Mouse (Mus musculus) midbrain, postnatal 0 days (tissue): ENCODE results near the gene Rad51b. TPM values are rescaled to one million over a fixed set of nuclear protein-coding genes. Genes with fewer than 3 reads are reported as not detected.
"Not testable (repeated sequence)": the region's sequence is repeated elsewhere in the genome, so short reads cannot be mapped to it uniquely, and the experiment has no call there.

ENCODE experiments used
- ATAC-seq: fragments of 200-750 bp; cut with Nextera tagmentation; 2 replicates; pipeline ENCODE4 v1.8.0; 2017; ENCODE audit warnings: moderate number of reproducible peaks, mild to moderate bottlenecking, moderate TSS enrichment, moderate library complexity; ENCODE audit not compliant: low FRiP score
- DNase-seq: peaks from one replicate; pipeline ENCODE4 v3.0.0-alpha.2; 2015; ENCODE audit warnings: low spot score
- H3K27ac ChIP-seq: fragments of 300-500 bp; sonication (generic); 2 replicates; pipeline ENCODE4 v1.5.1; 2014; ENCODE audit warnings: low read depth, mild to moderate bottlenecking, low read length, mixed read lengths
- H3K27me3 ChIP-seq: fragments of 300-500 bp; sonication (generic); 2 replicates; pipeline ENCODE4 v1.6.1; 2014; ENCODE audit warnings: low read length, control low read depth, mixed read lengths; ENCODE audit not compliant: insufficient read depth
- H3K36me3 ChIP-seq: fragments of 300-500 bp; sonication (generic); 2 replicates; pipeline ENCODE4 v1.6.1; 2014; ENCODE audit warnings: low read length, control low read depth, mixed read lengths; ENCODE audit not compliant: insufficient read depth
- H3K4me1 ChIP-seq: fragments of 300-500 bp; sonication (generic); 2 replicates; pipeline ENCODE4 v1.6.1; 2014; ENCODE audit warnings: mild to moderate bottlenecking, control low read depth, antibody characterized with exemption, low read length, mixed read lengths; ENCODE audit not compliant: insufficient read depth
- H3K4me2 ChIP-seq: fragments of 300-500 bp; sonication (generic); 2 replicates; pipeline ENCODE4 v1.6.1; 2014; ENCODE audit warnings: low read depth, mild to moderate bottlenecking, low read length, mixed read lengths; ENCODE audit not compliant: poor library complexity, severe bottlenecking
- H3K4me3 ChIP-seq: fragments of 300-500 bp; sonication (generic); 2 replicates; pipeline ENCODE4 v1.5.1; 2014; ENCODE audit warnings: low read depth, mild to moderate bottlenecking, low read length, moderate library complexity
- H3K9ac ChIP-seq: fragments of 300-500 bp; sonication (generic); replicated peaks from 2 replicates; pipeline ENCODE4 v1.6.1; 2014; ENCODE audit warnings: mild to moderate bottlenecking, low read length, moderate library complexity, mixed read lengths; ENCODE audit not compliant: poor library complexity, severe bottlenecking
- H3K9me3 ChIP-seq: fragments of 300-500 bp; sonication (generic); 2 replicates; pipeline ENCODE4 v1.6.1; 2016; ENCODE audit warnings: low read length, control low read depth
- CTCF ChIP-seq: IDR thresholded peaks from 2 replicates; pipeline ENCODE4 v1.5.1; 2016; ENCODE audit warnings: antibody characterized with exemption, mild to moderate bottlenecking
- WGBS: fragments of 180-500 bp; shearing (Covaris S2); extraction: QIAGEN DNeasy Blood & Tissue Kit; methylation state at CpG from one replicate; pipeline ENCODE4 v1.1.7; 2014; 5-methylcytosine and 5-hydroxymethylcytosine counted together
- polyA plus RNA-seq: library from polyadenylated mRNA; unstranded; fragments of >200 nt; fragmentation: Nextera tagmentation; extraction: Ambion mirVana; gene quantifications from 2 replicates; pipeline ENCODE4 v1.2.1, GENCODE M21; 2015
- total RNA-seq: library from RNA; depleted of rRNA; stranded (reverse); fragments of >200 nt; gene quantifications from 2 replicates; pipeline ENCODE4 v1.2.3, GENCODE M21; 2014

Rad51b gene
- total and polyA plus RNA-seq, 2 experiments from 2014 or later, result 0.22 to 0.74 TPM

DNA sequence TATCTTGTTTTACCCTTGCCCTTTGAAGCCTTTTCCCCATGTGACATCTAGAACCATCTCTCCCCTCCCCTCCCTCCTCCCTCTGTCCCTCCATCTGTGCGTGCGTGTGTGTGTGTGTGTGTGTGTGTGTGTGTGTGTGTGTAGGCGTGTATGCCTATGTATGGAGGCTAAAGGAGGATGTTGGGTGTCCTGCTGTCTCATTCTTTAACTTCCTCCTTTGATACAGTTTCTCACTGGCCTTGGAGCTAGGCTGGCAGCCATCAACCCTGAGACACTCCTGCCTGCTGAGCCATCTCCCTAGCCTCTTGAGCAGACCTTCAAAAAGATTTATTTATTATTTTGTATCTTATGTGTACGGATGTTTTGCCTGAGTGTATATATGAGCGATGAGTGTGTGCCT, 23.8 kb downstream of the Rad51b start:
- no peaks in the 10 kb centered on the region for H3K36me3 ChIP-seq
- TF ChIP-seq CTCF, result no peak
- 79% methylated on average over 3 of the region's 5 CpGs for WGBS
- no peak overlapping the region for H3K27ac ChIP-seq
- DNase-seq (no peak), ATAC-seq (no peak)
- H3K27me3 ChIP-seq, result no peaks in the 10 kb centered on the region
- H3K9ac ChIP-seq, result no peak overlapping the region
- H3K4me3 ChIP-seq, result no peak overlapping the region
- no peaks in the 10 kb centered on the region for H3K9me3 ChIP-seq
- no peak overlapping the region for H3K4me2 ChIP-seq
- H3K4me1 ChIP-seq, result no peaks in the 10 kb centered on the region

DNA sequence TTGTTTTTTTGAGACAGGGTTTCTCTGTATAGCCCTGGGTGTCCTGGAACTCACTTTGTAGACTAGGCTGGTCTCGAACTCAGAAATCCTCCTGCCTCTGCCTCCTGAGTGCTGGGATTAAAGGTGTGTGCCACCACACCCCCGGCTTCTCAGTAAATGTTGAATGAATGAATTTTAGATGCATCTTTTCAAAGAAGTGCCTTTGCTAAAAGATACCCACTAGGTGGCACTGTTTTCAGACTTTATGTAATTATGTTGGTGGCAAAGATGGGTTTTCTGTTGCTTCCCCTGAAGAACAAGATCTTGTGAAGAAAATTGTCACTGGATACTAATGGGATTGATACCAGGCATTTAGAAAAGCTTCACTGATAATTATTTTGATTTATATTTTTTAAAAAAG, 25.5 kb downstream of the Rad51b start:
- H3K27me3 ChIP-seq, H3K4me2 ChIP-seq, H3K9ac ChIP-seq, H3K4me3 ChIP-seq, H3K4me1 ChIP-seq, H3K36me3 ChIP-seq, H3K27ac ChIP-seq, ATAC-seq, H3K9me3 ChIP-seq: not testable (repeated sequence)
- WGBS, result 71% methylated on average over 2 of the region's 2 CpGs
- DNase-seq, result peak; percentile 73
- TF ChIP-seq CTCF, result peak; percentile 72

DNA sequence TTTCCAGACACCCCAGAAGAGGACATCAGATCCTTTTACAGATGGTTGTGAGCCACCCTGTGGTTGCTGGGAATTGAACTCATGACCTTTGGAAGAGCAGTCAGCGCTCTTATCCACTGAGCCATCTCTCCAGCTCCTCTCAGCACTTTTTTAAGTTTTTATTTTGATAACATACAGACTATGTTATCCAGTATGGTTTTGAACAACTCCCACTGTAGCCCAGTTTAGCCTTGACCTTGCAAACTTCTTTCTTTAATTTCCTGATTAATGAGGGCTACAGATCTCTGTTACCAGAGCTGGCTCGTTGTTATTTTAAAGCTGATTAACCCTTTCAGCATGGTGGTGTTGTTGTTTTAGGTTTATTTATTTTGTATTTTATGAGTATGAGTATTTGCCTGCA, 29.2 kb downstream of the Rad51b start:
- Histone ChIP-seq H3K27me3 (no peaks in the 10 kb centered on the region), H3K9me3 (no peaks in the 10 kb centered on the region), H3K27ac (no peak overlapping the region), H3K4me3 (no peak overlapping the region), H3K4me1 (no peaks in the 10 kb centered on the region), H3K36me3 (no peaks in the 10 kb centered on the region), H3K4me2 (no peak overlapping the region), H3K9ac (no peak overlapping the region)
- ATAC-seq (no peak), DNase-seq (no peak)
- no peak for TF ChIP-seq CTCF
- 71% methylated on average over 2 of the region's 2 CpGs for WGBS

DNA sequence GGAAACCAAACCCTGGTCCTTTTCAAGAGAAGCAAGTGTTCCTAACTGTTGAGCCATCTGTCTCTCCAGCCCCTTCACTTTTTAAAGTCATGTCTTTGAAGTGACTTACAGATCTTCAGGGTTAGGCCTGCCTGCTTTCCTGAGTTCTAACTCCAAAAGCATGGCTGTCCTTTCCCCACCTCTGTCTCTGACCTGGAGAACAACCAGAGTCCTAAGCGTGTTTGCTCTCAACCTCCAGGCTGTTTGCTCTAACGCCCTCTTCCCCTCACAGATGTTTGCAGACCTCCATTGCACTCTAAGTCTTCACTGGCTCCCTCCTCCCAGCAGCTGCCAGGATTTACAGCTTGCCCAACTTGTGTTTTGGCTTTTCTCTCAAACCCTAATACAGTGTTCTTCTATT, 29.7 kb downstream of the Rad51b start:
- TF ChIP-seq CTCF, result no peak
- Histone ChIP-seq H3K36me3 (no peaks in the 10 kb centered on the region), H3K4me1 (no peaks in the 10 kb centered on the region), H3K4me3 (no peak overlapping the region), H3K9ac (no peak overlapping the region), H3K27ac (no peak overlapping the region), H3K4me2 (no peak overlapping the region), H3K9me3 (no peaks in the 10 kb centered on the region), H3K27me3 (no peaks in the 10 kb centered on the region)
- no peak for DNase-seq
- 80% methylated on average over 2 of the region's 2 CpGs for WGBS
- no peak for ATAC-seq

DNA sequence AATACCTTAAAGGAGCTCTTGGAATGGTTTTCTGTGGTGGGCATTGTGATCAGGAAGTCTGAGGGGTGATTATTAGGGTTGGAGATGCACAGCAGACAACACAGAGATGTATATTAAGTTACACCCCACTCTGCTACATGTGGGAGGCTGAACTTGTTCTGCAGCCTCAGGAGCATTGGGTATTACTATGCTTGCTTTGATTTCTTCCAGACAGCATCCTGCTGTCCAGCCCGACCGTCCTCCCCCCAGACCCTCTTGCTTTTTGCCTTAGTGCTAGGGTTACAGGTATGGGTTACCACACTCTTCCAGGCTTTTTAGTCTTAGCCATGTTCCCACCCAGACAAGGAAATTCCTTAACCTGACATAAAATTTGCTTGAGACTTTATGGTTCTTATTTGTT, 30.8 kb downstream of the Rad51b start:
- Histone ChIP-seq H3K4me3 (no peak overlapping the region), H3K4me2 (no peak overlapping the region), H3K9ac (no peak overlapping the region), H3K4me1 (no peaks in the 10 kb centered on the region), H3K27me3 (no peaks in the 10 kb centered on the region), H3K36me3 (no peaks in the 10 kb centered on the region), H3K27ac (no peak overlapping the region), H3K9me3 (no peaks in the 10 kb centered on the region)
- WGBS, result 94% methylated on average over 2 of the region's 2 CpGs
- ATAC-seq, result no peak
- no peak for TF ChIP-seq CTCF
- no peak for DNase-seq

DNA sequence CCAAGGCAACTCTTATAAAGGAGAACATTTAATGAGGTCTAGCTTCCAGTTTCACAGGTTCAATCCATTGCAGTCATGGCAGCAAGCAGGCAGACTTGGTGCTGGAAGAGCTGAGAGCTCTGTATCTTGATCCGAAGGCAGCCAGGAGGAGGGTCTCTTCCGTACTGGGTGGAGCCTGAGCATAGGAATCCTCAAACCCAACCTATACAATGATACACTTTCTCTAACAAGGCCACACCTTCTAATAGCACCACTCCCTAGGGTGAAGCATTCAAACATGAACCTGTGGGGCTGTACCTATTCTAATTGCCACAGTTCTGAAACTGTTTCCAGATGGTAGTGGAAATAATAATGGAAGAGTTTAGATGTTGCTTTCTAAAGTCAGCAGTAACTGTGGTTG, 33.5 kb downstream of the Rad51b start:
- Histone ChIP-seq H3K4me2 (no peak overlapping the region), H3K9ac (no peak overlapping the region), H3K9me3 (no peaks in the 10 kb centered on the region), H3K4me3 (no peak overlapping the region), H3K36me3 (no peaks in the 10 kb centered on the region), H3K27me3 (no peaks in the 10 kb centered on the region), H3K4me1 (no peaks in the 10 kb centered on the region), H3K27ac (no peak overlapping the region)
- 83% methylated on average over 2 of the region's 2 CpGs for WGBS
- DNase-seq, result no peak
- TF ChIP-seq CTCF, result no peak
- no peak for ATAC-seq

DNA sequence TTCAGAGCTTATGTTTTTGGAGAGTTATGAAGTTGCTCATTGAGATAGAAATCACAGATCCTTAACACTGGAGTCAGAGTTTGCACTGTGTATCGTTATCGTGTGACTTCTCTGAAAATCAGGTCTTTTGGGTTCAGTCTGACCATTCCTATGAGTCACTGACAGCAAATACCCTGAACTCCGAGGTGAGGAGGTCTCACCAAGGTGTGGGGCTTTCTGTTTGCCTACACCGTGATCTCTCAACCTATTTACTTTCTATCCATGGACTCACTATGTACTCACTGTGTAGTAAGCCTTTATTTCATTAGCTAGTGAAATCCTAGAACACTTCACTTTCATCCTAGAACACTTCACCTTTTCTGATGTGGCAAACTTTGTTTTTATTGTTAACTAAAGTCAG, 34.6 kb downstream of the Rad51b start:
- Histone ChIP-seq H3K27me3 (no peaks in the 10 kb centered on the region), H3K27ac (no peak overlapping the region), H3K4me3 (no peak overlapping the region), H3K36me3 (no peaks in the 10 kb centered on the region), H3K4me1 (no peaks in the 10 kb centered on the region), H3K9me3 (no peaks in the 10 kb centered on the region), H3K9ac (no peak overlapping the region), H3K4me2 (no peak overlapping the region)
- ATAC-seq (no peak), DNase-seq (no peak)
- TF ChIP-seq CTCF, result no peak
- 92% methylated on average over 4 of the region's 4 CpGs for WGBS
